Mouse (Mus musculus): ENCODE measurements at regions not wholly inside any gene's neighbourhood (a gene's known extent, or its start where the extent isn't known, plus 50 kb on each side); places are given as distances from the start of the nearest gene placed in this dataset.

- DNase-seq: no peak
These were observed 1190.4 kb downstream of the Sorcs3 start for GRCm38 (mm10) chr19:49396257-49396656.

GRCm38 (mm10) chr19:49415326-49415725, 1209.5 kb downstream of the Sorcs3 start:
- DNase-seq: no peak

GRCm38 (mm10) chr19:49423059-49423900, 1217.5 kb downstream of the Sorcs3 start:
- no peak for DNase-seq

Data from kidney, adult 9 months (tissue).